Mouse (Mus musculus): ENCODE measurements at regions not wholly inside any gene's neighbourhood (a gene's known extent, or its start where the extent isn't known, plus 50 kb on each side); places are given as distances from the start of the nearest gene placed in this dataset.
"Not testable (repeated sequence)": the region's sequence is repeated elsewhere in the genome, so short reads cannot be mapped to it uniquely, and the experiment has no call there.

DNA sequence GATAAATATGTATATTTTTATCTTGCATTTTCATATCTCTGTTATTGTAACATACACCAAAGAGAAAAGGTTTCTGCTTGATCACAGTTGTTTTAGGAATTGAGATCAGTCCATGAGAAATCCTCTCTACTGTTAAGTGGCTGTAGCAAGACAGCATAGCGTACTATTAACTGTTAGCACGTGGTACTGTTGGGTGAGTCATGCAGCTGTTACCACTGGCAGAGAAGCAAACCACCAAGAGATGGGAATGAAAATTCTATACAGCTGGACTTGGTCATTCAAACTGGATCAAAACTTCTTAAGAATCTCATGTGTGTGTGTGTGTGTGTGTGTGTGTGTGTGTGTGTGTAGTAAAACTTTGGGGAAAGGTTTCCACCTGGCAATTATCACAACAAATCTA is 1013.5 kb downstream of the Basp1 start:
- H3K4me3 ChIP-seq (replicated peaks; ENCODE audit: low read length): no peak overlapping the region
- no peaks in the 10 kb centered on the region for H3K4me1 ChIP-seq (replicated peaks; ENCODE audit: low read depth, low read length)
- TF ChIP-seq CTCF (conservative IDR thresholded peaks at IDR 0.05; ENCODE audit: low read length): no peak
- no peak for TF ChIP-seq POU5F1 (IDR thresholded peaks at IDR 0.05; ENCODE audit: borderline replicate concordance, low read length)
- TF ChIP-seq NANOG (IDR thresholded peaks at IDR 0.05; ENCODE audit: borderline replicate concordance, low read length): no peak
- no peaks in the 10 kb centered on the region for H3K36me3 ChIP-seq (ENCODE audit: insufficient read depth, low read length)
- no peaks in the 10 kb centered on the region for H3K27me3 ChIP-seq (ENCODE audit: insufficient read depth, low read length)
- H3K9me3 ChIP-seq (ENCODE audit: low read length): peaks cover 4% of the 10 kb centered on the region; the same call in 1 of the 2 replicates

DNA sequence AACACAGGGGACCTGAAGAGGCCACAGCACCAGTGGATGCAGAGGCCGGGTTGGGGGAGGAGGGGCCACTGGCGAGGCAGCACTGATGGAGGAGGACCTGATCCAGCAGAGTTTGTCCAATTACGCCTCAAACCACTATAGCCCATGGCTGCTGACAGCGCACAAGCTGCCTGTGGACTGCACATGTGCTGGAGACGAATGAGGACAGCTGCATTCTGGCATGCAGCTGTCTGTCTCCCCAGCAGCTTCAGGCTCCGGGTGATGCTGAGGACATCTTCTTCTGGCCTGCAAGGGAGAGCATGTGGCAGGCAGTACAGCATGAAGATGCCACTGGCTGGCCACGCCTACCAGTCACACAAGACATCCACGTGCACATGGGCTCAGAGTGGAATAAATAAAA is 1055.2 kb downstream of the Basp1 start:
- H3K27me3 ChIP-seq (ENCODE audit: insufficient read depth, low read length): no peaks in the 10 kb centered on the region
- no peak overlapping the region for H3K4me3 ChIP-seq (replicated peaks; ENCODE audit: low read length)
- no peaks in the 10 kb centered on the region for H3K4me1 ChIP-seq (replicated peaks; ENCODE audit: low read depth, low read length)
- no peaks in the 10 kb centered on the region for H3K9me3 ChIP-seq (ENCODE audit: low read length)
- TF ChIP-seq CTCF (conservative IDR thresholded peaks at IDR 0.05; ENCODE audit: low read length) (no peak), NANOG (IDR thresholded peaks at IDR 0.05; ENCODE audit: borderline replicate concordance, low read length) (no peak), POU5F1 (IDR thresholded peaks at IDR 0.05; ENCODE audit: borderline replicate concordance, low read length) (no peak)
- no peaks in the 10 kb centered on the region for H3K36me3 ChIP-seq (ENCODE audit: insufficient read depth, low read length)

DNA sequence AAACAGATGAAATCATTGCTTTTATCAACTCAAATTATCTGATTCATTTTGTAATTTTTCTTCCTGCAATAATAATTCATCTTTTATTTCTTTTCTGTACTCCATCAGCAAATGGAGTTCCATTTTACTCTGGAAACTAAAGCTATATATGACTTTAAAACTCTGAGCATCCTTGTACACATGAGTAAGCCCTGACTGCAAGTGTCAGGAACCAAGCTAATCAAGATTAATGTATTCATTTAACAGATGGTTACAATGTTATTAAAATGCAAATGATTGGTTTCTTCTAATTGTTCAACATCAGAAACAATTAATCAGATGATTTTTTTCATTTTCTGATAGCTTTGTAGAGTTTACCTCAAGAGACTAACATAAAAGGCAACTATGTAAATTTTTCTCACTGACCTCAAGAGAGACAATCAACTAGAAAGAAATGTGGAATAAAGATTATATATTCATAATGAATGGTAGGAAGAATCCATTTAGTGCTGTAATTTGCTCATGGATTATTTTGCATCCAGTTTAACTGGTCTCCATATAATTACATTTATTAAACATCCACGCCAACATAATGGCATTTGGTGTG is 1064.5 kb downstream of the Basp1 start:
- H3K4me3 ChIP-seq (replicated peaks; ENCODE audit: low read length): no peak overlapping the region
- H3K36me3 ChIP-seq (ENCODE audit: insufficient read depth, low read length): no peaks in the 10 kb centered on the region
- H3K27me3 ChIP-seq (ENCODE audit: insufficient read depth, low read length): no peaks in the 10 kb centered on the region
- no peak for TF ChIP-seq CTCF (conservative IDR thresholded peaks at IDR 0.05; ENCODE audit: low read length)
- no peak for TF ChIP-seq NANOG (IDR thresholded peaks at IDR 0.05; ENCODE audit: borderline replicate concordance, low read length)
- TF ChIP-seq POU5F1 (IDR thresholded peaks at IDR 0.05; ENCODE audit: borderline replicate concordance, low read length): no peak
- H3K4me1 ChIP-seq (replicated peaks; ENCODE audit: low read depth, low read length): no peaks in the 10 kb centered on the region
- peaks cover 3% of the 10 kb centered on the region for H3K9me3 ChIP-seq (ENCODE audit: low read length)

DNA sequence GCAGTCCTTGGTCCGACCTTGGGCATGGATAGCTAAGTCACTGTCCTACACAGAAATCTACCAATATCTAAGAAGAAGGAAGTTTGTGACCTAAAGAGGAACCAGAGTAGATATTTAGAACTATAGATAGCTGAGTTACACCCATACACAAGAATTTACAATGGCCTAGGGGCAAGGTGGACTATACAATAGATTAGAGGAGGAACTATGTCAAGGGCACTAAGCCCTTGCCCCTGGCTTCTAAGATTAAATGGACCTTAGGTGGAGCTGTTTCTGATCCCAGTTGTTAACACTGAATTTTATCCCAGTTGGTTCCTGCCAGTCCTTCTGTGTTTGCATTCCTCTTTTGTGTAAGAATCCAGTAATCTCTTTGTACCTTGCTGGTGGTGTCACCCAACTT is 1077.7 kb downstream of the Basp1 start:
- not testable (repeated sequence) for H3K4me1 ChIP-seq (replicated peaks; ENCODE audit: low read depth, low read length); H3K36me3 ChIP-seq (ENCODE audit: insufficient read depth, low read length); H3K27me3 ChIP-seq (ENCODE audit: insufficient read depth, low read length); H3K4me3 ChIP-seq (replicated peaks; ENCODE audit: low read length); H3K9me3 ChIP-seq (ENCODE audit: low read length)

DNA sequence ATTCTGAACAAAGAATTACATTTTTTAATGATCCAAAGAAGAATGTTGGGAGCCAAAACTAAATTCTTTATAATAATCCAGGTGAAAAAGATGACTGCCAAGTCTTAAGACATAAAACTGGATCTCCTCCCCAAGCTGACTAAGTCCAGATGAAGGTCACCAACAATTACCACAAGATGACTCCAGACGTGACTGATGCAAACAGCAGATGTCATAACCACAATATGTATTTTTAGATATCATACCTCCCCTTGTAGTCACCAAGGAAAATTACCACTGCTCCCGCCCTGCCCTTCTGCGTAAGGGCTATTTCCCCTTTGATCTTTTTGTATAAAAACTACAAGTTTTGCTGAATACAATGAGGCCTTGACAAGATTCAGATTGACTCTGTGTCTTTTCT is 1110.4 kb downstream of the Basp1 start:
- H3K27me3 ChIP-seq (ENCODE audit: insufficient read depth, low read length); H3K9me3 ChIP-seq (ENCODE audit: low read length); H3K36me3 ChIP-seq (ENCODE audit: insufficient read depth, low read length); H3K4me3 ChIP-seq (replicated peaks; ENCODE audit: low read length); H3K4me1 ChIP-seq (replicated peaks; ENCODE audit: low read depth, low read length): not testable (repeated sequence)

DNA sequence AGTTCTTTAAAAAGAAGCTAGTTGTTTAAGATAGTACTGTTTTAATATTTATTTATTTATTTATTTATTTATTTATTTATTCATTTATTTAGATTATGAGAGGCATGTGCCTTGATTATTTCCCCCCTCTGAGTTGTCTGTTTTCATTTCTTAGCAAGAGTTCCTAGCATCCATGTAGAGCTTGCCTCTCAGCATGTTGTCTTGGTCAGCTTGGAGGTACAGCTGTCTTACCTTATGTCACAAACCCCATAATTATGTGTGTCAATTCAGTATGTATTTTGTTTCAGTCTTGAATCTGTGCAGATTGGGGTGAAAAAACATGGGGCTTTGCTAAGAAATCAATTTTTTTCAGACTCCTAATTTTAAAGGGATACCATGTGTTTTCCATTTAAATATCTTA is 1116.3 kb downstream of the Basp1 start:
- H3K36me3 ChIP-seq (ENCODE audit: insufficient read depth, low read length): no peaks in the 10 kb centered on the region
- no peaks in the 10 kb centered on the region for H3K4me1 ChIP-seq (replicated peaks; ENCODE audit: low read depth, low read length)
- no peaks in the 10 kb centered on the region for H3K9me3 ChIP-seq (ENCODE audit: low read length)
- no peaks in the 10 kb centered on the region for H3K27me3 ChIP-seq (ENCODE audit: insufficient read depth, low read length)
- no peak overlapping the region for H3K4me3 ChIP-seq (replicated peaks; ENCODE audit: low read length)
- no peak for TF ChIP-seq CTCF (conservative IDR thresholded peaks at IDR 0.05; ENCODE audit: low read length)
- TF ChIP-seq NANOG (IDR thresholded peaks at IDR 0.05; ENCODE audit: borderline replicate concordance, low read length): no peak
- no peak for TF ChIP-seq POU5F1 (IDR thresholded peaks at IDR 0.05; ENCODE audit: borderline replicate concordance, low read length)

DNA sequence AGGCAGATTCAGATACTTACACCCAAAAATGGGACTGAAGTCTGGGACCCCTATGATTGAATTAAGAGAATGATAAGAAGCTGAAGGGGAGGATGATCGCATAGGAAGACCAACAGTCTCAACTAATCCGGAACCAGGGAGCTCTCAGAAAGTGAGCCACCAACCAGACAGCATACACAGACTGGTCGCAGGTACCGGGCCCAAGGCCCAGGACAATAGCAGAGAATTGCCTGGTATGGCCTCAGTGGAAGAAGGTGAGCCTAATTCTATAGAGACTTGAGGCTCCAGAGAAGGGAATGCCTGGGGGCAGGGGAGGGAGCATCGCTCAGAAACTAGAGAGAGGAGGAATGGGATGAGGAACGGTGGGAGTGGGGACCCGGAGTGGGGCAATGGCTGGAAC is 1116.8 kb downstream of the Basp1 start:
- Histone ChIP-seq H3K4me3 (replicated peaks; ENCODE audit: low read length) (no peak overlapping the region), H3K9me3 (ENCODE audit: low read length) (no peaks in the 10 kb centered on the region), H3K4me1 (replicated peaks; ENCODE audit: low read depth, low read length) (no peaks in the 10 kb centered on the region), H3K36me3 (ENCODE audit: insufficient read depth, low read length) (no peaks in the 10 kb centered on the region), H3K27me3 (ENCODE audit: insufficient read depth, low read length) (no peaks in the 10 kb centered on the region)
- TF ChIP-seq CTCF (conservative IDR thresholded peaks at IDR 0.05; ENCODE audit: low read length): no peak
- no peak for TF ChIP-seq NANOG (IDR thresholded peaks at IDR 0.05; ENCODE audit: borderline replicate concordance, low read length)
- no peak for TF ChIP-seq POU5F1 (IDR thresholded peaks at IDR 0.05; ENCODE audit: borderline replicate concordance, low read length)

DNA sequence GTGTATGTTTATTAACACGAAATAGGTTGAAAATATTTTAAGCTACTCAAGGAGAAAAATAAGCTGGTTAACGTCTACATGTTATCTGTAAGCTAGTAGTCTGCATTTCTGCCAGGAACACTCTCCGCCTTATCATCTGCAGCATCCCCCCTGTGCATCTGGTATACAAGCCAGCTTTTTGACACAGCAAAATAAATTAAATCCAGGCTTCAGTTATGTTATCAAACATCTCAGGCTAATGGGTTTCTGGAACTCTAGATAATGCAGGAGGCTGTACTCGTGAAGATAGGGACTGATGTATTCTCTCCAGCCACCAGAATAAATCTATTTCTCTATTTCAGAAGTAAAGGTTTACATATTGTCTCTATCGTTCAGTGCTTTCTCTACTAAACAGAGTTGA is 1138.5 kb downstream of the Basp1 start:
- TF ChIP-seq CTCF (conservative IDR thresholded peaks at IDR 0.05; ENCODE audit: low read length) (no peak), POU5F1 (IDR thresholded peaks at IDR 0.05; ENCODE audit: borderline replicate concordance, low read length) (no peak), NANOG (IDR thresholded peaks at IDR 0.05; ENCODE audit: borderline replicate concordance, low read length) (no peak)
- peaks cover 5% of the 10 kb centered on the region; the same call in 1 of the 2 replicates for H3K9me3 ChIP-seq (ENCODE audit: low read length)
- H3K36me3 ChIP-seq (ENCODE audit: insufficient read depth, low read length): no peaks in the 10 kb centered on the region
- no peak overlapping the region for H3K4me3 ChIP-seq (replicated peaks; ENCODE audit: low read length)
- no peaks in the 10 kb centered on the region for H3K27me3 ChIP-seq (ENCODE audit: insufficient read depth, low read length)
- H3K4me1 ChIP-seq (replicated peaks; ENCODE audit: low read depth, low read length): no peaks in the 10 kb centered on the region

DNA sequence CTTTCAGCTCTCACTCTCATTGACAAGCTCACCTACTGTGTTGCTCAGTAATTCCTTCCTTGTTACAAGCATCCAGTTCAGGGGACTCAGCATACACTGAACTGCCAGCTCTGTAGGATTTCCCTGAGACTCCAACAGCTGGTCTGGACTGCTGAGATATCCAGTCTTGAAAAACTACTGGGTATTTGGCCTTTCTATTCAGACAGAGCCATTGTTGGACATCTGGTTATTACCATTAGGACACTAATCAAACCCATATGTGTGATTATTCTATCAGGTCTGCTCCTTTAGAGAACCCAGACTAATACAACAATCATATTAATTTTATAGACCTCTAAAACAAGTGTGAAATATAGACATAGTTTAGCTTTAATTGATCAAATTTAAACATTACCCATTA is 1146.2 kb downstream of the Basp1 start:
- Histone ChIP-seq H3K4me3 (replicated peaks; ENCODE audit: low read length) (no peak overlapping the region), H3K27me3 (ENCODE audit: insufficient read depth, low read length) (no peaks in the 10 kb centered on the region), H3K4me1 (replicated peaks; ENCODE audit: low read depth, low read length) (no peaks in the 10 kb centered on the region), H3K9me3 (ENCODE audit: low read length) (no peaks in the 10 kb centered on the region), H3K36me3 (ENCODE audit: insufficient read depth, low read length) (no peaks in the 10 kb centered on the region)
- TF ChIP-seq POU5F1 (IDR thresholded peaks at IDR 0.05; ENCODE audit: borderline replicate concordance, low read length): no peak
- TF ChIP-seq CTCF (conservative IDR thresholded peaks at IDR 0.05; ENCODE audit: low read length): no peak
- TF ChIP-seq NANOG (IDR thresholded peaks at IDR 0.05; ENCODE audit: borderline replicate concordance, low read length): no peak
